ENCODE assay signal across 7 mouse cellular contexts in the genomic region with DNA sequence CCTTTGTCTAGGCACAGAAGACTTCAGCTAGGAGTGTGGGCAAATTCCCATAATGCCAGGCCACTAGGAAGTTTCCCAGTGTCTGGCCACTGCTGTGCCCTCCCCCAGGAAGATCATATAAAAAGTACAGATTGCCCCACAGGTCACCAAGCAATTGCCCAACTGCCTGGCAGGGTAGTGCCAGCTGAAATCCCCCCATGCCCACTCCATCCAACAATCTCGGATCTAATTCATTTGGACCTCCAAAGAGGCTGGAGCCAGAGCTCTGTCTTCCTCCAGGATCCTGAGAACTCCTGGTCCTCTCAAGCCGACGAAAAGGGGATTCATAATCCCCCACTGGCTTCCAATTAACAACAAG. TPM values are rescaled to one million over a fixed set of nuclear protein-coding genes. Genes with fewer than 3 reads are reported as not detected.
A peak's percentile ranks its signal among the peaks of the same experiment; 100 is the strongest.
DNase-seq lines count a peak whose midpoint lies in the region; ATAC-seq lines count a peak whose summit lies in the region.

No protein-coding gene starts in this region.

- H3K4me3 ChIP-seq in neural tube, embryonic 11.5 days (ENCODE audit: low read depth, low read length) = peak overlapping the region; percentile 80
- H3K4me3 ChIP-seq in forebrain, embryonic 13.5 days = peak overlapping the region; percentile 68
- peak overlapping the region; percentile 80 for H3K4me3 ChIP-seq in liver, embryonic 12.5 days
- H3K4me3 ChIP-seq in stomach, embryonic 16.5 days (replicated peaks; ENCODE audit: low read length) = peak overlapping the region; percentile 63

- H3K4me1 ChIP-seq in neural tube, embryonic 11.5 days (ENCODE audit: control insufficient read depth, insufficient read depth, low read length) = peaks cover 34% of the 10 kb centered on the region
- peaks cover 70% of the 10 kb centered on the region for H3K4me1 ChIP-seq in forebrain, embryonic 13.5 days
- H3K4me1 ChIP-seq in liver, embryonic 12.5 days = peaks cover 59% of the 10 kb centered on the region
- peaks cover 54% of the 10 kb centered on the region for H3K4me1 ChIP-seq in stomach, embryonic 16.5 days (ENCODE audit: control insufficient read depth, insufficient read depth, low read length)

- no peaks in the 10 kb centered on the region for H3K27me3 ChIP-seq in neural tube, embryonic 11.5 days (ENCODE audit: control insufficient read depth, insufficient read depth, low read length)
- no peaks in the 10 kb centered on the region for H3K27me3 ChIP-seq in forebrain, embryonic 13.5 days
- no peaks in the 10 kb centered on the region for H3K27me3 ChIP-seq in liver, embryonic 12.5 days (replicated peaks)
- no peaks in the 10 kb centered on the region for H3K27me3 ChIP-seq in stomach, embryonic 16.5 days (ENCODE audit: control insufficient read depth, insufficient read depth, low read length)

- H3K9me3 ChIP-seq in neural tube, embryonic 11.5 days (ENCODE audit: control insufficient read depth, low read length) = no peaks in the 10 kb centered on the region
- no peaks in the 10 kb centered on the region for H3K9me3 ChIP-seq in forebrain, embryonic 13.5 days (replicated peaks)
- H3K9me3 ChIP-seq in liver, embryonic 12.5 days (replicated peaks) = no peaks in the 10 kb centered on the region
- H3K9me3 ChIP-seq in stomach, embryonic 16.5 days (replicated peaks; ENCODE audit: control insufficient read depth, low read length) = no peaks in the 10 kb centered on the region

- H3K4me2 ChIP-seq in neural tube, embryonic 11.5 days (ENCODE audit: low read depth) = peak overlapping the region; percentile 91
- H3K4me2 ChIP-seq in forebrain, embryonic 13.5 days = peak overlapping the region; percentile 88
- peak overlapping the region; percentile 95 for H3K4me2 ChIP-seq in liver, embryonic 12.5 days
- H3K4me2 ChIP-seq in stomach, embryonic 16.5 days (ENCODE audit: low read depth, low read length) = peak overlapping the region; percentile 73

- no peak for ATAC-seq in neural tube, embryonic 11.5 days (ENCODE audit: insufficient read depth, low FRiP score, low TSS enrichment)
- no peak for ATAC-seq in forebrain, embryonic 13.5 days
- ATAC-seq in liver, embryonic 12.5 days = no peak
- ATAC-seq in stomach, embryonic 16.5 days (ENCODE audit: insufficient read depth, low FRiP score) = no peak

- DNase-seq in neural tube, embryonic 11.5 days (ENCODE audit: low spot score) = no peak
- DNase-seq in neural tube, embryonic 10.5 days (ENCODE audit: extremely low spot score, low spot score) = no peak
- no peak for DNase-seq in spleen, adult 12 weeks (ENCODE audit: low spot score)
- no peak for DNase-seq in left cerebral cortex, postnatal 4 days

- H3K36me3 ChIP-seq in neural tube, embryonic 11.5 days (ENCODE audit: control insufficient read depth, insufficient read depth, low read length) = peaks cover 20% of the 10 kb centered on the region
- peaks cover 45% of the 10 kb centered on the region for H3K36me3 ChIP-seq in forebrain, embryonic 13.5 days (ENCODE audit: poor library complexity, severe bottlenecking)
- peaks cover 57% of the 10 kb centered on the region for H3K36me3 ChIP-seq in liver, embryonic 12.5 days
- H3K36me3 ChIP-seq in stomach, embryonic 16.5 days (ENCODE audit: control insufficient read depth, insufficient read depth, low read length) = peaks cover 16% of the 10 kb centered on the region

- peak overlapping the region; percentile 85 for H3K9ac ChIP-seq in neural tube, embryonic 11.5 days (ENCODE audit: low read length)
- H3K9ac ChIP-seq in forebrain, embryonic 13.5 days = peak overlapping the region; percentile 86
- H3K9ac ChIP-seq in liver, embryonic 12.5 days = peak overlapping the region; percentile 87
- peak overlapping the region; percentile 89 for H3K9ac ChIP-seq in stomach, embryonic 16.5 days (ENCODE audit: low read length)

- WGBS in neural tube, embryonic 11.5 days = 0% methylated on average over 3 of the region's 3 CpGs
- 1% methylated on average over 3 of the region's 3 CpGs for WGBS in forebrain, embryonic 13.5 days
- WGBS in liver, embryonic 12.5 days (ENCODE audit: insufficient replicate concordance) = 5% methylated on average over 3 of the region's 3 CpGs
- WGBS in stomach, embryonic 16.5 days = 0% methylated on average over 3 of the region's 3 CpGs

- intact Hi-C loops in left cerebral cortex, postnatal 4 days (cut with DNase I) = no loop called here

- H3K27ac ChIP-seq in neural tube, embryonic 11.5 days (ENCODE audit: low read depth, low read length) = peak overlapping the region; percentile 90
- H3K27ac ChIP-seq in forebrain, embryonic 13.5 days = peak overlapping the region; percentile 98
- H3K27ac ChIP-seq in liver, embryonic 12.5 days = peak overlapping the region; percentile 98
- peak overlapping the region; percentile 100 for H3K27ac ChIP-seq in stomach, embryonic 16.5 days (ENCODE audit: low read length)

RNA-seq across cellular contexts. Expression of gene Mbd6, which starts 0.9 kb away (rescaled TPM):
- polyA plus RNA-seq in neural tube, embryonic 11.5 days (2014; fragmentation: Nextera tagmentation; extraction: Ambion mirVana) = 17.0 and 17.6 TPM in 2 replicates
- polyA plus RNA-seq in forebrain, embryonic 13.5 days (2015; fragmentation: Nextera tagmentation; extraction: Ambion mirVana) = 13.6 and 16.7 TPM in 2 replicates
- polyA plus RNA-seq in liver, embryonic 12.5 days (2016; fragmentation: Nextera tagmentation; extraction: Ambion mirVana) = 8.5 and 9.8 TPM in 2 replicates
- polyA plus RNA-seq in stomach, embryonic 16.5 days (2015; fragmentation: Nextera tagmentation; extraction: Ambion mirVana) = 8.6 and 11.6 TPM in 2 replicates
- 10 to 100 TPM; 47.7 to 51.5 TPM for total RNA-seq in left cerebral cortex, postnatal 4 days (2021)

RNA-seq across cellular contexts. Expression of gene Dctn2, which starts 21.7 kb away (rescaled TPM):
- polyA plus RNA-seq in neural tube, embryonic 11.5 days (2014; fragmentation: Nextera tagmentation; extraction: Ambion mirVana) = 224 and 230 TPM in 2 replicates
- 262 and 282 TPM in 2 replicates for polyA plus RNA-seq in forebrain, embryonic 13.5 days (2015; fragmentation: Nextera tagmentation; extraction: Ambion mirVana)
- 95.5 and 96.1 TPM in 2 replicates for polyA plus RNA-seq in liver, embryonic 12.5 days (2016; fragmentation: Nextera tagmentation; extraction: Ambion mirVana)
- polyA plus RNA-seq in stomach, embryonic 16.5 days (2015; fragmentation: Nextera tagmentation; extraction: Ambion mirVana) = 171 and 173 TPM in 2 replicates
- 100 to 1,000 TPM; 298 to 302 TPM for total RNA-seq in left cerebral cortex, postnatal 4 days (2021)

RNA-seq across cellular contexts. Expression of gene Mars, which starts 23.7 kb away (rescaled TPM):
- 164 and 166 TPM in 2 replicates for polyA plus RNA-seq in neural tube, embryonic 11.5 days (2014; fragmentation: Nextera tagmentation; extraction: Ambion mirVana)
- 137 and 138 TPM in 2 replicates for polyA plus RNA-seq in forebrain, embryonic 13.5 days (2015; fragmentation: Nextera tagmentation; extraction: Ambion mirVana)
- polyA plus RNA-seq in liver, embryonic 12.5 days (2016; fragmentation: Nextera tagmentation; extraction: Ambion mirVana) = 192 and 193 TPM in 2 replicates
- polyA plus RNA-seq in stomach, embryonic 16.5 days (2015; fragmentation: Nextera tagmentation; extraction: Ambion mirVana) = 98.9 and 104 TPM in 2 replicates
- total RNA-seq in left cerebral cortex, postnatal 4 days (2021) = 10 to 100 TPM; 65.3 to 65.5 TPM

RNA-seq across cellular contexts. Expression of gene Kif5a, which starts 24.8 kb away (rescaled TPM):
- polyA plus RNA-seq in neural tube, embryonic 11.5 days (2014; fragmentation: Nextera tagmentation; extraction: Ambion mirVana) = 43.4 and 51.0 TPM in 2 replicates
- polyA plus RNA-seq in forebrain, embryonic 13.5 days (2015; fragmentation: Nextera tagmentation; extraction: Ambion mirVana) = 45.4 and 47.6 TPM in 2 replicates
- polyA plus RNA-seq in liver, embryonic 12.5 days (2016; fragmentation: Nextera tagmentation; extraction: Ambion mirVana) = 0.08 and 0.12 TPM in 2 replicates
- polyA plus RNA-seq in stomach, embryonic 16.5 days (2015; fragmentation: Nextera tagmentation; extraction: Ambion mirVana) = 6.5 and 6.7 TPM in 2 replicates
- total RNA-seq in left cerebral cortex, postnatal 4 days (2021) = 100 to 1,000 TPM; 291 to 312 TPM

RNA-seq across cellular contexts. Expression of gene Arhgap9, which starts 33.8 kb away (rescaled TPM):
- polyA plus RNA-seq in neural tube, embryonic 11.5 days (2014; fragmentation: Nextera tagmentation; extraction: Ambion mirVana) = 1.1 and 1.8 TPM in 2 replicates
- 0.39 and 0.72 TPM in 2 replicates for polyA plus RNA-seq in forebrain, embryonic 13.5 days (2015; fragmentation: Nextera tagmentation; extraction: Ambion mirVana)
- polyA plus RNA-seq in liver, embryonic 12.5 days (2016; fragmentation: Nextera tagmentation; extraction: Ambion mirVana) = 15.9 and 16.9 TPM in 2 replicates
- polyA plus RNA-seq in stomach, embryonic 16.5 days (2015; fragmentation: Nextera tagmentation; extraction: Ambion mirVana) = 4.2 and 6.6 TPM in 2 replicates
- 1 to 10 TPM in 1 of 2 experiments, under 1 TPM in 1; 0.56 to 1.1 TPM for total RNA-seq in left cerebral cortex, postnatal 4 days (2021)
